Mouse (Mus musculus) cerebellum, postnatal 10 days (tissue): ENCODE results near the gene Col4a6.

Experiments
- DNase-seq, 2 experiments: peaks; one replicate each; pipeline ENCODE4 v3.0.0; 2021; ENCODE audit warnings: mixed read lengths in 2 of 2

Gene Col4a6

GRCm38 (mm10) chrX:141236564-141237333, 237.1 kb downstream of the Col4a6 start:
- peak; percentile 70 to 73 for DNase-seq

- no peak for DNase-seq
Observed at GRCm38 (mm10) chrX:141228169-141228568, 245.7 kb downstream of the Col4a6 start.

GRCm38 (mm10) chrX:141212802-141213201, 261.1 kb downstream of the Col4a6 start:
- DNase-seq, result peak; percentile 71 to 73

DNA sequence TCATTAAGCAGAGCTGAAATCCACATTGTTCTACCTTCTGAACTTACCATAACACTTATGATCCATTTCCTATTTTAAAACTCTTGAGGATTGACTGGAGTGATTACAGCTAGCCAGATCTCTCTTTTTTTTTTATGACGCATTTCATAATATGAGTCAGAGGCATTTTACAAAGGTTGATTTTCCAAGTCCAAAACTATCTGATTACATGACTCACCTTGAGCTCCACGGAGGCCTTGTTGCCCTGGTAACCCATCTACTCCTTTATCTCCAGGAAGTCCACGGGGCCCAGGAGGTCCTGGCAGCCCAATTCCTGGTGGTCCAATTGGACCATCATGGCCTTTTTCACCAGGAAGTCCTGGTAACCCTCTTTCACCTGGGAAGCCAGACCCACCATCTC, 274.9 kb downstream of the Col4a6 start:
- no peak for DNase-seq

GRCm38 (mm10) chrX:141195036-141195435, 278.8 kb downstream of the Col4a6 start:
- no peak for DNase-seq

GRCm38 (mm10) chrX:141175353-141175752, 298.5 kb downstream of the Col4a6 start:
- peak; percentile 55 to 61 for DNase-seq

DNA sequence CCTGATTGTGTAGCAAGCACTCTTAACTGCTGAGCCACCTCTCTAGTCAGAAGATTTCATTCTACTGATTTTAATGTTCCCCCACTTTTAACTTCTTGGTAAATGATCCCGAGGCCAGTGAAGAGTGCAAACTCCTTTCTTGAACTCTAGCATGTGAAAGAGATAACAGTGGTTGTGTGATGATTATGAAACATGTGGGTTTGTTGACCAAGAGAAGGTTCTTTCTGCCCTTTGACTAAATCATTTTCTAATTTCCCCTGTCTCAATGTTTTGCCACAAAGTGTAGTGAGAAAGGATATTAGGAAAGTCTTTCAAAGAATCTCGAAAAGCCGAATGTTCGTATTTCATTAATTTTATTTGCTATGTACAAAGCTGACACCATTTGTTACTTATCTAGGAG, 308.8 kb downstream of the Col4a6 start:
- no peak for DNase-seq

DNA sequence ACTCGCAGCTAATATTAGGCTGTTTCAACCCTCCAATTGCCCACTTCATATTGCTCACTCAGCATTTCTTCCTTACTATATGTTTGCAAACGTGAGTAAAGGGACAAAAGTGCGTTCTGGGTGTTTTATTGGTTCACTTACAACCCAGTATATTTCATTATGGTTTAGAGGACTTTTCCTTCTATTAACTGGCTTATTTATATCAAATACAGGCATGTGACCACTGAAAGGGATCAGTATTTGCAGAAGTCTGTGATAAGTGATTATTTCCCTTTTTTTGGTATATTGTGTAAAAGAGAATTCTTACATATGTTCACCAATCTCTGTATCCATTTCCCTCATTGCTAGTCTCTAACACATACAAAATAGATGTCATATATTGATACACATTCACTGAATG, 313.5 kb downstream of the Col4a6 start:
- no peak for DNase-seq

DNA sequence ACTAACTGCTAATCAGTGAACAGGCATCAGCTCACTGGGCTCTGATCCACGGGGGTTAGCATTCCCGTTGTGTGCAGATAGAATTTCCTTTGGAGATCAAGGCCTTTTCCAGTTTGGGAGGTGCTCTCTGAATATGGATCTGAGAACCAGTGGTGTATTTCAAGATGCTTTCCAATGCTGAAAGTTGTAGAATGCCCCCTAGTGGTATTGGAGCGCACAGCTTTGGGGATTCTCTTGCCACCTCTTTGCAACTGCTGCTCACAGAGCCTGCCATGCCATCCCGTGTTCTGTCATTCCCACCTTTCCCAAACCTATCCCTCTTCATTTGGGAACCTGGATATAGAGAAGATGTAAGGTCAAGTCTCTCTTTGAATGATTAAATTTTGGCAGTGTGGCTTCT, 315.7 kb downstream of the Col4a6 start:
- peak; percentile 33 to 39 for DNase-seq

DNA sequence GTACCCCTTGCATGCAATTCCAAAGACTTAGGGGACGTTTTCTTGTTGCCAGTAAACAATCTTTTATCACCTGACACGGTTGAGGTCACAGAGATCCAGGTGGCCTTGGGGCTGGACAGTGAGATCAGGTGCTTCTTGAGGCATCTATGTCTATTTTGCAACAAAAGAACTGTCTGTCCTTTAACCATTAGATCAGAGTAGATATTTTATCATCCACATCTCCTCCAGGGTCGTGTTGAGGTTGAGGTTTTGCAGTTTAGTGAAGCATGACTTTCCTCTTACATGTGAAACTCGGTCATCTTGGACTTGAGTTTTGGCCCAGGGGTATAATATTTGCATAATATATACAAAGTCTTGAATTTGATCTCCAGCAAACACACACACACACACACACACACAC, 316.2 kb downstream of the Col4a6 start:
- no peak for DNase-seq

GRCm38 (mm10) chrX:141156696-141157095, 317.2 kb downstream of the Col4a6 start:
- DNase-seq, result peak in 1 of 2 experiments; percentile 17

GRCm38 (mm10) chrX:141151182-141151581, 322.7 kb downstream of the Col4a6 start:
- DNase-seq, result no peak

DNA sequence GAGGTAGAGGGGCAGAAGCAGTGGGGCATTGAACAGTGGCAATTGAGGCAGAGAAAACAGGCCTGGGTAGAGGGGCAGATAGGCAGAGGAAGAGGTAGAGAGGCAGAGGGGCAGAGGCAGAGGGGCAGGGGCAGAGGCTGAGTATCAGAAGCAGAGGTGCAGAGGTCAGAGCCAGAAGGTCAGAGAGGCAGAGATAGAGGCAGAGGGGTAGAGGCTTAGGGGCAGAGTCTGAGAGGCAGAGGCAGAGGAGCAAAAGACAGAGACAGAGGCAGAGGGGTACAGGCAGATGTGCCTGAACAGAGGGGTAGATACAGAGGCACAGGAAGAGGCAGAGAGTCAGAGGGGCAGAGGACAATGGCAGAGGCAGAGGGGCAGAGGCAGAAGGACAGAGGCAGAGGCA, 323.6 kb downstream of the Col4a6 start:
- DNase-seq, result no peak

DNA sequence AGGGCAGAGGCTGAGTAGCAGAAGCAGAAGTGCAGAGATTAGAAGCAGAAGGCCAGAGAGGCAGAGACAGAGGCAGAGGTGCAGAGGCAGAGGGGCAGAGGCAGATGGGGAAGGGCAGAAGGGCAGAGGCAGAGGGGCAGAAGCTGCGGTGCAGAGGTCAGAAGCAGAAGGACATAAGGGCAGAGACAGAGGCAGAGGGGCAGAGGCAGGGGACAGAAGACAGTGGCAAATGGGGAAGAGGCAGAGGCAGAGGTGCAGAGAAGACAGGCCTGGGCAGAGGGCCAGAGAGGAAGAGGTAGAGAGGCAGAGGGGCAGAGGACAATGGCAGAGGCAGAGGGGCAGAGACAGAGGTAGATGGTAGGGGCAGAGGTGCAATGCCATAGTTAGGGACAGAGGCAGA, 324.2 kb downstream of the Col4a6 start:
- DNase-seq, result no peak
